8 mouse cellular contexts compared by ENCODE assay signal in the genomic region with DNA sequence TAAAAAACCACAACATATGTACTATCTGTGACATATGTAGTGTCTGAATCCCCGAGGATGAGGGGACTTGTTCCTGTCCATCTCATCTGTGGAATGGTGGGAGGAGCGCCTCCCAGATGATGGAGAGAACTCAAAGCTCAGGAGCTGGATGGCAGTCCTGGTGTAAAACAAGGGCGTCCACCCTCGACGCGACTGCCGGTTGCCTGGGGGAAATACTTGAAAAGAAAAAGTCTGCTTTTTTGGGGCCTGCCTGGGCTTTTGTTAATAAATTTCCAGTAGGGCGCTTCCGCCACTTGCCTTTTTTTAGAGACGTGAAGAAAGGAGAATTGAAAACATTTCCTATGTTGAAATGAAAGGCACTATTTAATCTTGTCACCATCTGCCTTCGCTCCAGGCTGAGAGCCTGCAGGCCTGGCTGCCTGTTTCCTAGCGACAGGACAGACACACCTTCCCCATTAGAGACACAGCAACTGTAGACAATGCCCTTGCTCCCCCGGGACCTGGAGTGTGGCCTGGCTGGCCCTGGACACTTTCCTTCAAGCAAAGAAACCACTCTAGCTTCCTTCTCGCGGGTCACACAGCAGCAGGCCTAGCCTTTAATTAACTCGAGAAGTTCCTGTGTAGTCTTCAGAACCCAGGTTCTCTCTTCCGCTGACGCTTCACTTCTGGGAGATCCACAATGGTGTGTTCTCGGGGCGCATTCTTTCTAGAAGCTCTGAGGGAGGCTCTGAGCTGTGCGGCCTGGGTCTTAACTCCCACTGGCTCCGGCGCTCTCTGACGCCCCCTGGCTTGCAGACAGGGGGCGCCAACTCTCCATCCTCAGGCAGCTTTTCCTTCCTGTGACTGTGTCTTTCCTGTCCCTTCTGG. TPM values are rescaled to one million over a fixed set of nuclear protein-coding genes. Genes with fewer than 3 reads are reported as not detected.
DNase-seq lines count a peak whose midpoint lies in the region; ATAC-seq and TF ChIP-seq lines count a peak whose summit lies in the region.

No protein-coding gene starts in this region.

- peak; percentile 70 for ATAC-seq in forebrain, postnatal 0 days
- ATAC-seq in hindbrain, embryonic 14.5 days (ENCODE audit: low FRiP score): peak; percentile 77
- peak; percentile 77 for ATAC-seq in midbrain, embryonic 13.5 days

- H3K36me3 ChIP-seq in forebrain, postnatal 0 days (ENCODE audit: insufficient read depth): no peaks in the 10 kb centered on the region
- no peaks in the 10 kb centered on the region for H3K36me3 ChIP-seq in hindbrain, embryonic 14.5 days (replicated peaks; ENCODE audit: control insufficient read depth, insufficient read depth)
- H3K36me3 ChIP-seq in midbrain, embryonic 13.5 days: no peaks in the 10 kb centered on the region

- H3K27me3 ChIP-seq in cerebellum, adult 2 months (ENCODE audit: control insufficient read depth, insufficient read depth, low read length): no peaks in the 10 kb centered on the region
- H3K27me3 ChIP-seq in forebrain, postnatal 0 days (ENCODE audit: insufficient read depth, low read length): no peaks in the 10 kb centered on the region
- no peaks in the 10 kb centered on the region; the same call in 1 of the 2 replicates for H3K27me3 ChIP-seq in hindbrain, embryonic 14.5 days (ENCODE audit: control insufficient read depth, insufficient read depth, low read length)
- H3K27me3 ChIP-seq in midbrain, embryonic 13.5 days: peaks cover 33% of the 10 kb centered on the region

- H3K27ac ChIP-seq in left cerebral cortex, adult 2 months: 0 out of 2 replicates have a peak overlapping the region, but pooled peaks have one; percentile 11
- peak overlapping the region; percentile 14 for H3K27ac ChIP-seq in cerebellum, adult 2 months (ENCODE audit: insufficient read depth, low read length)
- peak overlapping the region; percentile 66; the same call in 1 of the 2 replicates for H3K27ac ChIP-seq in forebrain, postnatal 0 days (ENCODE audit: low read depth, low read length)
- no peak overlapping the region for H3K27ac ChIP-seq in hindbrain, embryonic 14.5 days
- H3K27ac ChIP-seq in midbrain, embryonic 13.5 days: peak overlapping the region; percentile 14

- H3K9ac ChIP-seq in forebrain, postnatal 0 days: no peak overlapping the region; the same call in 1 of the 2 replicates
- H3K9ac ChIP-seq in hindbrain, embryonic 14.5 days: no peak overlapping the region
- no peak overlapping the region for H3K9ac ChIP-seq in midbrain, embryonic 13.5 days (replicated peaks)

- peak overlapping the region; percentile 32; the same call in 1 of the 2 replicates for H3K4me2 ChIP-seq in forebrain, postnatal 0 days (ENCODE audit: low read depth)
- peak overlapping the region; percentile 26; the same call in 1 of the 2 replicates for H3K4me2 ChIP-seq in hindbrain, embryonic 14.5 days (replicated peaks)
- H3K4me2 ChIP-seq in midbrain, embryonic 13.5 days (replicated peaks): peak overlapping the region; percentile 26; the same call in 1 of the 2 replicates

- H3K4me1 ChIP-seq in cerebellum, adult 2 months (ENCODE audit: control insufficient read depth, insufficient read depth, low read length): peaks cover 54% of the 10 kb centered on the region
- peaks cover 5% of the 10 kb centered on the region for H3K4me1 ChIP-seq in forebrain, postnatal 0 days (ENCODE audit: insufficient read depth)
- peaks cover 21% of the 10 kb centered on the region for H3K4me1 ChIP-seq in hindbrain, embryonic 14.5 days (replicated peaks; ENCODE audit: control insufficient read depth, insufficient read depth, low read length)
- H3K4me1 ChIP-seq in midbrain, embryonic 13.5 days (replicated peaks): peaks cover 34% of the 10 kb centered on the region

- H3K4me3 ChIP-seq in left cerebral cortex, adult 2 months: no peak overlapping the region
- H3K4me3 ChIP-seq in cerebellum, adult 2 months (replicated peaks; ENCODE audit: insufficient read depth, low read depth, low read length): no peak overlapping the region
- H3K4me3 ChIP-seq in forebrain, postnatal 0 days (ENCODE audit: low read depth, low read length): no peak overlapping the region
- no peak overlapping the region for H3K4me3 ChIP-seq in hindbrain, embryonic 14.5 days (replicated peaks; ENCODE audit: low read length)
- no peak overlapping the region for H3K4me3 ChIP-seq in midbrain, embryonic 13.5 days (replicated peaks)

- WGBS in cerebellum, adult 2 months: 24% methylated on average over 25 of the region's 25 CpGs
- WGBS in forebrain, postnatal 0 days: 9% methylated on average over 25 of the region's 25 CpGs
- 8% methylated on average over 25 of the region's 25 CpGs for WGBS in hindbrain, embryonic 14.5 days
- 6% methylated on average over 25 of the region's 25 CpGs for WGBS in midbrain, embryonic 13.5 days

- TF ChIP-seq POLR2A in cerebellum, adult 2 months (IDR thresholded peaks at IDR 0.05; ENCODE audit: borderline replicate concordance, insufficient read depth, low read length): no peak

- TF ChIP-seq CTCF in left cerebral cortex, adult 2 months (IDR thresholded peaks at IDR 0.05): peak; percentile 67
- peak; percentile 51; the same call in 1 of the 2 replicates for TF ChIP-seq CTCF in cerebellum, adult 2 months (IDR thresholded peaks at IDR 0.05; ENCODE audit: borderline replicate concordance, insufficient read depth, low read depth, low read length)
- TF ChIP-seq CTCF in forebrain, postnatal 0 days (IDR thresholded peaks at IDR 0.05; ENCODE audit: low read depth): peak; percentile 70

- intact Hi-C loops in left cerebral cortex, adult 2 months (cut with DNase I): loop anchor here (5.0 to 10.0 kb wide), 3 partner anchors 80 to 185 kb away; a partner anchor contains a TSS

- H3K9me3 ChIP-seq in forebrain, postnatal 0 days (ENCODE audit: low read length): no peaks in the 10 kb centered on the region
- no peaks in the 10 kb centered on the region for H3K9me3 ChIP-seq in hindbrain, embryonic 14.5 days (ENCODE audit: control insufficient read depth, low read length)
- H3K9me3 ChIP-seq in midbrain, embryonic 13.5 days: no peaks in the 10 kb centered on the region

- DNase-seq in left cerebral cortex, adult 2 months (ENCODE audit: extremely low spot score in 1 of 2, low spot score in 2 of 2): peak; percentile 22 to 29
- no peak for DNase-seq in left cerebral cortex, adult 11 months (ENCODE audit: low spot score)
- peak; percentile 62 to 65 for DNase-seq in cerebellum, adult 2 months
- DNase-seq in forebrain, postnatal 0 days: peak; percentile 73
- peak; percentile 45 for DNase-seq in hindbrain, embryonic 14.5 days (ENCODE audit: low spot score)
- DNase-seq in layer of hippocampus, adult 9-11 months: peak; percentile 53
- peak; percentile 23 for DNase-seq in thymus, postnatal 25 days

RNA-seq across cellular contexts. Expression of a gene that starts 43.3 kb away (rescaled TPM):
- not detected for total RNA-seq in left cerebral cortex, adult 2 months (2021)
- polyA plus RNA-seq in cerebellum, adult 2 months (2012; rRNA removed): not detected in 2 replicates
- total RNA-seq in forebrain, postnatal 0 days (2014; rRNA removed): not detected in 2 replicates
- polyA plus RNA-seq in forebrain, postnatal 0 days (2015; fragmentation: Nextera tagmentation; extraction: Ambion mirVana): not detected in 2 replicates
- polyA plus RNA-seq in hindbrain, embryonic 14.5 days (2014; fragmentation: Nextera tagmentation; extraction: Ambion mirVana): not detected in 2 replicates
- polyA plus RNA-seq in midbrain, embryonic 13.5 days (2015; fragmentation: Nextera tagmentation; extraction: Ambion mirVana): not detected in 2 replicates
